Mouse (Mus musculus): Measurements from ENCODE around the gene Eif3j1. TPM values are rescaled to one million over a fixed set of nuclear protein-coding genes. Genes with fewer than 3 reads are reported as not detected.
"Not testable (repeated sequence)": the region's sequence is repeated elsewhere in the genome, so short reads cannot be mapped to it uniquely, and the experiment has no call there.

The Eif3j1 gene
- polyA plus RNA-seq (2012; ENCODE audit: insufficient read depth, insufficient read length, missing spikeins) = 6.8 and 9.9 TPM in 2 replicates

DNA sequence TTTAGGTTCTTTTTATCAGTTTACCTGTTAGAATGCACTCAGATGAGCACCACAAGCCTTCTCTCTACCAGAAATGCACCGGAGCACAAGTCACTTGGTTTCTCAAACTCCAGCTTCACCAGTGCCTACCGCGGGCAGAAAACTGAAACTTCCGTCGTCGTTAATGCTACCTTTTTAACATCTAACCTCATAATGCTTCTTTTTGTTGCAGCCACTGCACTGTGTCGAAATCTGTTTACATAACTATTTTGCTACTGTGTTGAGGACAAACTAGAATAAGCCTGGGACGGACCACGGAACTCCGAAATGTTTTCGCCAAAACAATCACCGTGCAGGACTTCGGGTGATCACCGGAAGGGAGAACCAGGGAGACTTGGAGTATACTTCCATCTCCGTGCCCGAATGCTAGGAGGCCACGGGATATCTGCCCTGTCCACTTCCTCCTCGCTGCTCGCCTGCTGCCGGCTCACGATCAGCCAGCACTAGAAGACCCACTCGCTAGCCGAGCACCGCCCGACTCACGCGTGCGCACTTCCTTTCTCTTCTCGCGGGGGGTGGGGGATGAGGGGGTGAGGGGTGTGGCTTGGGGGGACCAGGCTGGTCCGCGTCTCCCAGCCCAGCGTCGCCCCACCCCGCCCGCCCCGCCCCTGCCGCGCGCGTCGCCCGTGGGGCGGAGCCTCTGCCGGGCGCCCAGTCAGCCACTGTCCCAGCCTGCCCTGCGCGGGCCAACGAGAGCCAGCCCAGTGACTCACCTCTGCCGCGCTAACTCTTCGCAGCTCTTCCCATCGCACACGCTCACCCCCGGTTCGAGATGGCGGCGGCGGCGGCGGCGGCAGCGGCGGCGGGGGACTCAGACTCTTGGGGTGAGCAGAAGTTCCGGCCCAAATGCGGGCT lies at the start of gene Eif3j1:
Gene Eif3j1 (plus strand): TSS at position 685 of the 894 bp plus-strand sequence.
- no peaks in the 10 kb centered on the region for H3K4me1 ChIP-seq (ENCODE audit: control insufficient read depth, insufficient read depth, insufficient read length, low read length)
- H3K4me3 ChIP-seq (ENCODE audit: insufficient read depth, low read depth, low read length) = peak within 1 kb of the TSS; percentile 93
- peak within 1 kb of the TSS; percentile 87 for H3K27ac ChIP-seq (replicated peaks; ENCODE audit: low read depth, low read length)

DNA sequence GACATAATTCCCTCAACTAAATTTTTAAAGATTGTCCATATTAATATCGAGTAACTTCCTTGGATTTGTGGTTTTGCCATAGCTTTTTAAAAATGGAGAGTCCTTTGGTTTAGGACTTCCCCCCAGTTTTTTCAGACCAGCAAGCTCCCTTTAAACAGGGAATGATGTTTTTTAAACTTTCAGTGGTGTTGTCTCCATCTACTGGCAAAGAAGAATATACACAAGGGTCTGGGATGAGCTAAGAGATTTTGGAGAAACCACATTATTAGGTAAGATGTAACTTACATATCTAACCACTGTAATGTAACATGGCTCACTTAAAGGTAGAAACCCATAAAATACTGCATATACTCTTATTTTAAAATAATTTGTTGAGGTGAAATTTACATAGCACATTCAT lies 32.6 kb upstream of the Eif3j1 start:
- H3K4me1 ChIP-seq (ENCODE audit: control insufficient read depth, insufficient read depth, insufficient read length, low read length) = no peaks in the 10 kb centered on the region
- no peak overlapping the region for H3K27ac ChIP-seq (replicated peaks; ENCODE audit: low read depth, low read length)
- H3K4me3 ChIP-seq (ENCODE audit: insufficient read depth, low read depth, low read length) = no peak overlapping the region

DNA sequence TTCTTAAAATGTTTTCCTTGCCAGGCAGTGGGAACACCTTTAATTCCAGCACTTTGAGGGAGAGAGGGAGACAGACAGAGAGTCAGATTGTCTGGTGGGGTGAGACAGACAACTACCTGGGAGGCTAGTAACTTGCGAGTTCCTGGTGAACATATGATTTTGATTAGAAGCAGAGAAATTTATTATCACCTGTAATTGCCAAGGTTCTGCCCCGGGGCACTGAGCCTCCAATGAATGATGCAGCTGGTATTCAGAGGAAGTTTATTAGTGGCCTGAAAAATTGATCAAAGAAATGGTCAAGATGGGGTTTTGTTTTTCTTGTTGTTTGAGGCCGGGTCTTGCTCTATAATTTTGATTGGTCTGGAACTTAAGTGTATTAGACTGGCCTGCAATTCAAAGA lies 19.5 kb upstream of the Eif3j1 start:
- Histone ChIP-seq H3K4me1 (ENCODE audit: control insufficient read depth, insufficient read depth, insufficient read length, low read length) (no peaks in the 10 kb centered on the region), H3K27ac (replicated peaks; ENCODE audit: low read depth, low read length) (no peak overlapping the region), H3K4me3 (ENCODE audit: insufficient read depth, low read depth, low read length) (no peak overlapping the region)

DNA sequence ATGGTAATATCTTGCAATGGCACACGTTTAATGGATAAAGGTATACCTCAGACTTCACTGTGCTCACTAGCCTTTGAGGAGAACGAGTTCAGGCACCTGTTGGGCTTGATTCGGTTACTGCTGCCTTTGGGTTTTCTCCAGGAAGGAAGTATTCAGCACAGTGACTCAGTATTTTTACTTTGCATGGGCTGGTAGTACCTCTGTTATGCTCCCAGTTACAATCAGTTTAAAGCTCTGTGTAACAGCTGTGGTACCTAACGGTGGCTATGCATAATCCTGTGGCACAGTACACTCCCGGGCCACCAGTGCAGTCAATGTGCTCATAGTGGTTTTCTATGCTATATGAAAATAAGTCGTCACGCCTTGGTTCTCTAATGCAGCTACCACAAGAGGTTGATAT lies 16.9 kb upstream of the Eif3j1 start:
- H3K4me3 ChIP-seq (ENCODE audit: insufficient read depth, low read depth, low read length) = no peak overlapping the region
- H3K27ac ChIP-seq (replicated peaks; ENCODE audit: low read depth, low read length) = no peak overlapping the region
- no peaks in the 10 kb centered on the region for H3K4me1 ChIP-seq (ENCODE audit: control insufficient read depth, insufficient read depth, insufficient read length, low read length)

DNA sequence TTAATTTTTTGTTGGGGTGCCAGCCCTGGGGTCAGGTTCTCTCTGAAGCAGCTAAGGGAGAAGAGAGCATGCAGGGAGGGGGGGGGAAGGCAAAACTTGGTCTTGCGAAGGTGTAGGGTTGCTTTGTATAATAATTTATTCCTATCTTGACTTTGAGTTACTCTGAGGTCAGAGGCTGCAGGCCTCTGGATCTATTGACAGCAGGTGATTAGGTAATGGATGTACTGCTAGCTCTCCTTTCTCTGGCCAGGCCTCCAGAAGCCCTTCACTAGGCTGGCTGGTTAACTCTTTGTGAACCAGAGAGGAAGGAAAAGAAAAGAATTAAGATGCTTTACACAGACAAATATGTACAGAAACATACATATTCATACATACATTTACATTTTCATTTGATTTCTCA lies 9.6 kb upstream of the Eif3j1 start:
- H3K4me1 ChIP-seq (ENCODE audit: control insufficient read depth, insufficient read depth, insufficient read length, low read length) = no peaks in the 10 kb centered on the region
- no peak overlapping the region for H3K27ac ChIP-seq (replicated peaks; ENCODE audit: low read depth, low read length)
- H3K4me3 ChIP-seq (ENCODE audit: insufficient read depth, low read depth, low read length) = no peak overlapping the region

DNA sequence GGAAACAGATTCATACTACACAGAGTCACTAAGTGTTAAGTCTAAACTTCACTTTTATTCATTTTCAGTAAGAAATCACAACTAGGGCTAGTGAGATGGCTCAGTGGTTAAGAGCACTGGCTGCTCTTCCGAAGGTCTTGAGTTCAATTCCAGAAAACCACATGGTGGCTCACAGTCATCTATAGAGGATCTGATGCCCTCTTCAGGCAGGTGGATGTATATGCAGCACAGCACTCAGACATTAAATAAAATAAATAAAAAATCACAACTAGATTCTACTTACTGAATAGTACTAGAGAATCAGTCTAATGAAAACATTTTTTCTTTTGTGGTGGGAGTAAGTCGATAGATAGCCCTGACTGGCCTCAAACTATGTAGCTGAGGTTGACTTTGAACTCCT lies 6.1 kb upstream of the Eif3j1 start:
- Histone ChIP-seq H3K4me1 (ENCODE audit: control insufficient read depth, insufficient read depth, insufficient read length, low read length) (no peaks in the 10 kb centered on the region), H3K27ac (replicated peaks; ENCODE audit: low read depth, low read length) (no peak overlapping the region), H3K4me3 (ENCODE audit: insufficient read depth, low read depth, low read length) (no peak overlapping the region)

DNA sequence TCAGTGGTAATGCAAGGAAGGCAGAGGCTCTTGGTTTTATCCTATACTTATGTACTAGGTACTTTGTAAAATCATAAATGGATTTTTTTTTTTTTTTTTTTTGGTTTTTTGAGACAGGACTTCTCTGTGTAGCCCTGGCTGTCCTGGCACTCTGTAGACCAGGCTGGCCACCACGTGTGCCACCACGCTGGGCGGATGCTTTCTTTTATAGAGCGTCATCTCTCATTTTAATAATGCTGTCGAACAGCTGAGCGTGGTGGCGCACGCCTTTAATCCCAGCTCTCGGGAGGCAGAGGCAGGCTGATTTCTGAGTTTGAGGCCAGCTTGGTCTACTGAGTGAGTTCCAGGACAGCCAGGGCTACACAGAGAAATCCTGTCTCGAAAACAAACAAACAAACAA lies 1.3 kb upstream of the Eif3j1 start:
- not testable (repeated sequence) for H3K4me1 ChIP-seq (ENCODE audit: control insufficient read depth, insufficient read depth, insufficient read length, low read length); H3K27ac ChIP-seq (replicated peaks; ENCODE audit: low read depth, low read length); H3K4me3 ChIP-seq (ENCODE audit: insufficient read depth, low read depth, low read length)

DNA sequence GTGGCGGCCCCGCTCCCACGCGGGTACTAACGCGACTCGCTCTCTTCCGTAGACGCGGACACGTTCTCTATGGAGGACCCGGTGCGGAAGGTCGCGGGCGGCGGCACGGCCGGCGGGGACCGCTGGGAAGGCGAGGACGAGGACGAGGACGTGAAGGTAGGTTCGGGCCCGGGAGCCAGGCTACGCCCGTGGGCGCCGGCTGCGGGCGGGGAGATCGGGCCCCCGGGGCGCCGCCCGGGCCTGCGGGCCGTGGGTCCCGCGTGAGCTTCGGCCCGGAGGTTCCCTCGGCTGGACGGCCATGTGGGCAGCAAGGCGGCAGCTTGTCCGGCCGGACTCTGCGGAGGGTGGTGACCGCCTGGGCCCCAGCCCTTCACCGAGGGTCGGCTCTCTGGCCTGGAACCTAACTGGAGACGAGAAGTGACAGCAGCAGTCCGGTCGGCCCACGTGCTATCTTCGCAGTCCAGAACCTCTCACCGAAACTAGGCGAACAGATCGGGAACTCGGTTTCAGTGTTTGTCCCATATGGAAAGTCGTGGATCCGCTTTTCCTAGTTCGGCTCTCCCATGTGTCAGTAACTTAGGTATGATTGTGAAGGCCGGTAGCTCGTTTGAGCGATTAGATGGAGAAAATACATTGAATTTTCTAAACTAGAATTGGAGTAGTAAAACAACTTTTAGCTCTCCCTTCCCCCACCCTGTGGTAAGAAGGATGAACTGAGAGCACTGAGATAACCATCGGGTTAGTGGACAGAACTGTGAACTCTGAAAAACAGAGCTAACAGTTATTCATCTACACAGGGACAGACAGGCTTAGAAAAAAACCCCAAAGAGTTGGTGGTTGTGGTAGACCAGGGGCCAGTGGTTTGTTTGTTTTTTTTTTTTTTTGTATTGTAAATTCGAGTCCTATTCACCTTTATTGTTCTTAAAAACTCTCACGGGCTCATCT lies 682 bp downstream of the Eif3j1 start:
- Histone ChIP-seq H3K4me3 (ENCODE audit: insufficient read depth, low read depth, low read length) (peak overlapping the region; percentile 93), H3K27ac (replicated peaks; ENCODE audit: low read depth, low read length) (peak overlapping the region; percentile 75), H3K4me1 (ENCODE audit: control insufficient read depth, insufficient read depth, insufficient read length, low read length) (no peaks in the 10 kb centered on the region)

DNA sequence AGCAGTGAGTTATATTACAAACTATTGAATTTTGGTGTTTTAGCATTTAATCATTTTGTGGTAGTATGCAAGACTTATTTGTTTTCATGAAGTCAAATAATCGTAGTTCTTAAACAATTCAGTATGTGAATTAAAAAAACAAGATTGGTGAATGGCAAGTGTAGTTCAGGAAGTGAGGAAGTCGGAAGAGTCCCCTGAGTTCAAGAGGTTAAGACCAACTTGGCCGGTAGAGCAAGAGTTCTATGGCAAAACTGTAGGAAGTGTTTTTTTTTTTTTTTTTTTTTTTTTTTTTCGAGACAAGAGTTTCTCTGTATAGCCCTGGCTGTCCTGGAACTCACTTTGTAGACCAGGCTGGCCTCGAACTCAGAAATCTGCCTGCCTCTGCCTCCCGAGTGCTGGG lies 3.6 kb downstream of the Eif3j1 start:
- no peak overlapping the region for H3K27ac ChIP-seq (replicated peaks; ENCODE audit: low read depth, low read length)
- H3K4me1 ChIP-seq (ENCODE audit: control insufficient read depth, insufficient read depth, insufficient read length, low read length) = no peaks in the 10 kb centered on the region
- H3K4me3 ChIP-seq (ENCODE audit: insufficient read depth, low read depth, low read length) = no peak overlapping the region

DNA sequence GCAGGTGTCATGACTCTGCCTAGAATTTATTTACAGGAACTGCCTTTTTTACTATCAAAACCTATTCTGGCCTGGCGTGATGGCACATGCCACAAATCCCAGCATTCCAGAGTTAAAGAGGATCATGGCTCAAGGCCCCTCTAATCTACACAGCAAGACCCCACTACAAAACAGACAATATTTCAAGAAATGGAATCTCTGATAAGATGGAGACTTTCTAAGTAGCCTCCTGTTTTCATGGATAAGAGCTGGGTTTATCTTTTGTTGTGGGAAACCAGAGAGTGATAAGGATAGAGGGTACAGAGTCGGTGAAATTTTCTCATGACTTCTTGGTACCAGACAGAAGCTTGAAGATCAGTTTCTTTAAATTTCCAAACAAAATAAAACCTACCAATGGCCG lies 7.7 kb downstream of the Eif3j1 start:
- no peak overlapping the region for H3K4me3 ChIP-seq (ENCODE audit: insufficient read depth, low read depth, low read length)
- no peaks in the 10 kb centered on the region for H3K4me1 ChIP-seq (ENCODE audit: control insufficient read depth, insufficient read depth, insufficient read length, low read length)
- no peak overlapping the region for H3K27ac ChIP-seq (replicated peaks; ENCODE audit: low read depth, low read length)

DNA sequence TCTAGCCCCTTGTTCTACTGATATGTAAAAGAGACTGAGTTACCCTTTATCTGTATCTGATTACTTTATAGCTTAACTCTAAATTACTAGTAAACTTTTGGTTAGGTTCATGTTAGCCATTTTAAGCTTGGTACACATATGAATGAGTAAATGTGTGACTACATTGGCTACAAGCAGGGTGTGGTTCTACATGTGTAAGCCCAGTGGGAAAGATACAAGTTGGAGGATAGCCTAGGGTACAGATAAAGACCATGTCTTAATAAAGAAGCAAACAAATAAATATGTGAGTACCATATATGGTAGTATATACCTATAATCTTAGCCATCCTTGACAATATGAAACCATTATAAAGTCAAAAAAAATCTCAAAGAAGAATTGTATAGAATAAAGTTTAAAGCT lies 15.6 kb downstream of the Eif3j1 start:
- H3K4me3 ChIP-seq (ENCODE audit: insufficient read depth, low read depth, low read length) = no peak overlapping the region
- H3K27ac ChIP-seq (replicated peaks; ENCODE audit: low read depth, low read length) = no peak overlapping the region
- no peaks in the 10 kb centered on the region for H3K4me1 ChIP-seq (ENCODE audit: control insufficient read depth, insufficient read depth, insufficient read length, low read length)

DNA sequence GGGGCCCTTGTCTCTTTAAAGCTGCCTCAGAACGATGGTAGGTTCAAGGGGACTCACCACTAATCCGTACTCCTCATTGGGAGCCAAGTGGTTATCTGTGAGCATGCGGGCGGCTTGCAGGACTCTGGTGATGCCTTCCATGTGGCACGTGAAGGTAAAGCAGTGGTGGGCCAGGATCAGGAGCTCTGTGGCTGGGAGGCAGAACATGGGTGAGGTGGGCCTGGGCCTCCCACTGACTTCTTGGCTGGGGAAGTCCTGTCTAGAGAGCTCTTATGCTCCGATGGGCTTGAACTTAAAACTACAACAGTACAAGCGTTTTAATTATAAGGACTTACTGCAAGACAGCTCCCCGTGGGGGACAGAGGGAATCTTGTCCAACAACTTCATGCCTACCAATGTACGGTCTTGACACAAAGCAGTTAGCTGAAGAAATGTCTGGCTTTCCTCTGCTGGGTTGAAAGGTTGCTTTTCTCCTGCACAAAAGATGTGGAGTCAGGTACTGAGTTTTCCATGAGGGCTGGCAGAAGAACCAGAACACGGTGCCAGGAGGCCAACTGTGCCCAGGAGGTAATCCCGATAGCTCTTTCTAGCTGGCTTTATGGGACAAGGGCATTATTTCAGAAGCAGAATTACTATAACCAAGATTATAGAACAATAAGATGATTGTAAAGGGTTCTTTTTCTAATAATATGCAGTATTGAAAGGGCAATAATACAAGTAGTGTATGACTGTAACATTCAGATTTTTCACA lies 31.2 kb downstream of the Eif3j1 start:
- no peaks in the 10 kb centered on the region for H3K4me1 ChIP-seq (ENCODE audit: control insufficient read depth, insufficient read depth, insufficient read length, low read length)
- H3K27ac ChIP-seq (replicated peaks; ENCODE audit: low read depth, low read length) = no peak overlapping the region
- no peak overlapping the region for H3K4me3 ChIP-seq (ENCODE audit: insufficient read depth, low read depth, low read length)

DNA sequence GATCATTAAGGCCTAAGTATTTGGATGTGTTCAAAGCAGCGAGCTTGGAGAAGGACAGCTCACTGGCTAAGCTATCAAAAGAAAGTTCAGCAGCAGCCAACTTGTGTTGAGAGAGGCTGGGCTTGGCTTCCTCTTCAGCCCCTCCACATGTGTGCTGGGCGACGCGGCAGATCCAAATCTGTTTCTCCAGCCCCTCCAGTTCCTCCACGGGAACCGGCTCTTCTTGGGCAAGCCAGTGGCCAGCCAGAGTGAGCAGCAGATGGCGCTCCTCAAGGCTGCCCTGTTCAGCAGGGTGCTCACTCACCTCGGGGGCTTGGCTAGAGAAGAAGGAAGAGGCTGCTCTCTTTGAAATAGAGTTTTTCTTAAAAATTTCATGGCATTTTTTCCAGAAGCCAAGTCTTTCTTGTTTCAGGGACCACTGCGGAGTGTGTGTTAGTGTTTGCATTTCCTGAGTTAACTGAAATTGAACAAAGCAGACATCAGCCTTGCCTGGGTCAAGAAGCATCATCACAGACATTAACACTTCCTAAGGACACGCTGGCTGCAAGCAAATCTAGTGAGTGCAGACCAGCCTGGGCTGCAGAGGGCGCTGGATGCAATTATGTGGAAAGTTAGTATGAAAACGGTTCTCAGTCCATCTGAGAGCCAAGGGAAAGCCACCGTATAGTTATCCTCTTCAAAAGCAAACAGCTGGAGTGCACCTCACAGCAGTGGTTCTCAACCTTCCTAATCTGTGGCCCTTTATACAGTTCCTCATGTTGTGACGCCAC lies 37.0 kb downstream of the Eif3j1 start:
- Histone ChIP-seq H3K27ac (replicated peaks; ENCODE audit: low read depth, low read length) (no peak overlapping the region), H3K4me3 (ENCODE audit: insufficient read depth, low read depth, low read length) (no peak overlapping the region), H3K4me1 (ENCODE audit: control insufficient read depth, insufficient read depth, insufficient read length, low read length) (no peaks in the 10 kb centered on the region)

DNA sequence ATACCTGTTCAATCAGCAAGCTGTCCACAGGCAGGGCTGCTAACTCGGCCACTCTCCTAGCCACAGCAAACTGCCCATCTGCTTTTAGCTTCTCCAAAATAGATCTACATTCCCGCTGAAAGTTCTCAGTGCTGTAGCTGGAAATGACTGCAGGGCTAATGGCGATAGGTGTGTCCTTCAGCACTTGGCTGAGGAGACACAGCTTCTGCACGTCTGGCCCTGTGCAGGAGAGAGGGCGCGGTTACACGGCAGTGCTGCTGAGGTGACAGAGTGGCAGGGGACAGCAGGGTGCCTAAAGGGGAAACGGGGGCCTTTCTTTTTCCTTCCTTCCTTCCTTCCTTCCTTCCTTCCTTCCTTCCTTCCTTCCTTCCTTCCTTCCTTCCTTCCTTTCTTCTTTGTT lies 37.9 kb downstream of the Eif3j1 start:
- Histone ChIP-seq H3K27ac (replicated peaks; ENCODE audit: low read depth, low read length) (no peak overlapping the region), H3K4me1 (ENCODE audit: control insufficient read depth, insufficient read depth, insufficient read length, low read length) (no peaks in the 10 kb centered on the region), H3K4me3 (ENCODE audit: insufficient read depth, low read depth, low read length) (no peak overlapping the region)
